Mouse (Mus musculus): ENCODE results near the gene Fgfr1op. TPM values are rescaled to one million over a fixed set of nuclear protein-coding genes. Genes with fewer than 3 reads are reported as not detected.
"Not testable (repeated sequence)": the region's sequence is repeated elsewhere in the genome, so short reads cannot be mapped to it uniquely, and the experiment has no call there.

Fgfr1op gene
- polyA plus RNA-seq, 1 experiment from 2014 or later = 31.4 TPM

DNA sequence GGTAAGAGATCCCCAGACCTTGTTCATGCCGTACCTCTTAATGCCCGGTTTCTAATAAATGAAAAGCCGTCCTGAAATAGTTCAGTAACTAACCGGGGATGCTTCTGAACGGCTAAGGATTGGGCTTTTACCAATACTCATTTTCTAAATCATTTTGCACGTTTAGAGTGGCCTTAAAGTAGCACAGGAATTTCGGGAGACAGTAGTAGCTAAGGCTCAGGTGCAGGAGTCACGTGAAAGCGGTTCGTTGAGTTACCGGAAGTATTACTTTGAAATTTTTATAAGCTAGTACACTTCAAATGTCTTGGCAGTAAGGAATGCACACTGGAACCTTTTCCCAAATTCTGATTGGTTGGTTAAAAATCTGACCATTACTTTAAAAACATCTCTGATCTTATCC is 676 bp downstream of the Fgfr1op start:
- 0% methylated on average over 11 of the region's 11 CpGs for WGBS
- not testable (repeated sequence) for H3K9me3 ChIP-seq (ENCODE audit: control insufficient read depth, low read length); H3K4me1 ChIP-seq (ENCODE audit: control insufficient read depth, insufficient read depth, low read depth, low read length); H3K27me3 ChIP-seq (replicated peaks; ENCODE audit: control insufficient read depth, insufficient read depth, low read length); ATAC-seq; H3K9ac ChIP-seq (ENCODE audit: low read depth, low read length); H3K27ac ChIP-seq (ENCODE audit: low read depth, low read length)
- H3K4me2 ChIP-seq (ENCODE audit: low read length) = peak overlapping the region; percentile 43
- H3K36me3 ChIP-seq (ENCODE audit: control insufficient read depth, insufficient read depth, low read length) = peaks cover 11% of the 10 kb centered on the region
- H3K4me3 ChIP-seq (ENCODE audit: low read length) = peak overlapping the region; percentile 43

DNA sequence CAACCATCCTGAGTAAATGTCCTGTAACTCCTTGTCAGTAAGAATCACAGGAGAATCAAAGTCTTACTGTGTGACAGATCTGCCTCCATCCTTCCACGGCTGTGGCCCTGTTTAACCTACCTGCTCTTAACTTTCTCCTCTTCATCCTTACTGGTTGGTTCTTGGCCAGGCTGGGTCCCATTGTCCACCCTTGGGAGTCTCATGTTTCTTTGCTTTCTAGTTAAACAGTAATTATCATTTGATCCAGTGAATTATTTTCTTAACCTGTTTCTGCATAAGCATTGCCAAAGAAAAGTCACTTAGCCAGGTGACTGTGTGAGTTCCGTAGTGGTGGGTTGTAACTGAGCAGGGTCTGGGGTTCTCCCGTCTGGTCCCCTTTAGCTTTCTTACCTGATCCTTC is 1.2 kb downstream of the Fgfr1op start:
- not testable (repeated sequence) for ATAC-seq; H3K27me3 ChIP-seq (replicated peaks; ENCODE audit: control insufficient read depth, insufficient read depth, low read length); H3K4me1 ChIP-seq (ENCODE audit: control insufficient read depth, insufficient read depth, low read depth, low read length); H3K9ac ChIP-seq (ENCODE audit: low read depth, low read length); H3K9me3 ChIP-seq (ENCODE audit: control insufficient read depth, low read length); H3K27ac ChIP-seq (ENCODE audit: low read depth, low read length); H3K4me3 ChIP-seq (ENCODE audit: low read length)
- WGBS = 57% methylated on average over 2 of the region's 3 CpGs
- H3K36me3 ChIP-seq (ENCODE audit: control insufficient read depth, insufficient read depth, low read length) = peaks cover 14% of the 10 kb centered on the region
- H3K4me2 ChIP-seq (ENCODE audit: low read length) = peak overlapping the region; percentile 43

DNA sequence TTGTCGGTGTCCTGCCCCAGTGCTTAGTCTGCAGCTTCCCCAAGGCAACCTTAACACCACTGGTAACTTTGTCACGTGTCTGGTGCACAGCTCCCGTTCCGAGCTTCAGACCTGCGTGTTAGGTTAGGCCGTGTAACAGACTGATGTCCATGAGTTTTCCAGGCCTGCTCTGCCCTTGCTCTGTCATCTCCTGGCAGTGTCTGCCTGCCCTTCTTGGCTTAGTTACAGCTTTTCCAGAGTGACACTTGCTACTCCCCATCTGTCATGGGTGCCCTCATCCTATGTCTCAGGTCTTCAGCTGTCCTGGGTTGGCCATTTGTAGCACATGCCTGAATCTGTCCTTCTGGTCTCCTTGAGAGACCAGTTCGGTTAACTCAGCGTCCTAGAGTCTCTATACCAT is 2.1 kb downstream of the Fgfr1op start:
- H3K9ac ChIP-seq (ENCODE audit: low read depth, low read length); H3K27me3 ChIP-seq (replicated peaks; ENCODE audit: control insufficient read depth, insufficient read depth, low read length); H3K4me2 ChIP-seq (ENCODE audit: low read length); H3K27ac ChIP-seq (ENCODE audit: low read depth, low read length); ATAC-seq; H3K9me3 ChIP-seq (ENCODE audit: control insufficient read depth, low read length); H3K4me1 ChIP-seq (ENCODE audit: control insufficient read depth, insufficient read depth, low read depth, low read length); H3K4me3 ChIP-seq (ENCODE audit: low read length): not testable (repeated sequence)
- H3K36me3 ChIP-seq (ENCODE audit: control insufficient read depth, insufficient read depth, low read length) = peaks cover 17% of the 10 kb centered on the region
- WGBS = 83% methylated on average over 6 of the region's 8 CpGs

- ATAC-seq = no peak
- Histone ChIP-seq H3K4me2 (ENCODE audit: low read length) (no peak overlapping the region), H3K9me3 (ENCODE audit: control insufficient read depth, low read length) (no peaks in the 10 kb centered on the region), H3K9ac (ENCODE audit: low read depth, low read length) (no peak overlapping the region), H3K27ac (ENCODE audit: low read depth, low read length) (no peak overlapping the region), H3K27me3 (replicated peaks; ENCODE audit: control insufficient read depth, insufficient read depth, low read length) (no peaks in the 10 kb centered on the region), H3K4me3 (ENCODE audit: low read length) (no peak overlapping the region), H3K36me3 (ENCODE audit: control insufficient read depth, insufficient read depth, low read length) (peaks cover 23% of the 10 kb centered on the region), H3K4me1 (ENCODE audit: control insufficient read depth, insufficient read depth, low read depth, low read length) (no peaks in the 10 kb centered on the region)
- WGBS = 95% methylated on average over 7 of the region's 7 CpGs
These were observed 5.0 kb downstream of the Fgfr1op start for GRCm38 (mm10) chr17:8170331-8170730.

GRCm38 (mm10) chr17:8171081-8171480 is 5.8 kb downstream of the Fgfr1op start:
- H3K4me3 ChIP-seq (ENCODE audit: low read length) = no peak overlapping the region
- no peak for ATAC-seq
- peaks cover 27% of the 10 kb centered on the region for H3K36me3 ChIP-seq (ENCODE audit: control insufficient read depth, insufficient read depth, low read length)
- H3K9ac ChIP-seq (ENCODE audit: low read depth, low read length) = no peak overlapping the region
- H3K9me3 ChIP-seq (ENCODE audit: control insufficient read depth, low read length) = no peaks in the 10 kb centered on the region
- WGBS = 73% methylated on average over 4 of the region's 4 CpGs
- H3K4me1 ChIP-seq (ENCODE audit: control insufficient read depth, insufficient read depth, low read depth, low read length) = no peaks in the 10 kb centered on the region
- no peak overlapping the region for H3K4me2 ChIP-seq (ENCODE audit: low read length)
- H3K27me3 ChIP-seq (replicated peaks; ENCODE audit: control insufficient read depth, insufficient read depth, low read length) = no peaks in the 10 kb centered on the region
- no peak overlapping the region for H3K27ac ChIP-seq (ENCODE audit: low read depth, low read length)

DNA sequence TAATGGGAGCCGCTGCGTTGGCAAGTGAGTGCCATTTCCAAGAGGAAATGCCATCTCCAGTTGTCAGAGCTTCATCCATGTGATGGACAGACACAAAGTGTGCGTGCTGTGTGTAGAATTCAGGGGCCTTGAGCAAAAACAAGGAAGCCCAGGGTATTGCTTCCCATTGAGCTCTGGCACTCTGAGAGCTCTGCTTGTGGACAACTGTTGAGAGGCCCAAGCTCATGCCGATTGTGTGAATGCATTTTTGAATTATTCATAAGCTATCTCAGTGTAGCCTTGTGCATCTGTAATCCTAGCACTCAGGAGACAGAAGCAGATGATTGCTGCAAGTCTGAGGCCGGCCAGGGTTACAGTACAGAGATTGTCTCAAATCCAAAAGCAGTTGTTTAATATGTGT is 11.8 kb downstream of the Fgfr1op start:
- Histone ChIP-seq H3K36me3 (ENCODE audit: control insufficient read depth, insufficient read depth, low read length) (peaks cover 16% of the 10 kb centered on the region), H3K27me3 (replicated peaks; ENCODE audit: control insufficient read depth, insufficient read depth, low read length) (no peaks in the 10 kb centered on the region), H3K4me2 (ENCODE audit: low read length) (no peak overlapping the region), H3K4me3 (ENCODE audit: low read length) (no peak overlapping the region), H3K9me3 (ENCODE audit: control insufficient read depth, low read length) (no peaks in the 10 kb centered on the region), H3K9ac (ENCODE audit: low read depth, low read length) (no peak overlapping the region), H3K27ac (ENCODE audit: low read depth, low read length) (no peak overlapping the region; the same call in 1 of the 2 replicates), H3K4me1 (ENCODE audit: control insufficient read depth, insufficient read depth, low read depth, low read length) (no peaks in the 10 kb centered on the region)
- peak; percentile 80 for ATAC-seq
- 39% methylated on average over 5 of the region's 5 CpGs for WGBS

DNA sequence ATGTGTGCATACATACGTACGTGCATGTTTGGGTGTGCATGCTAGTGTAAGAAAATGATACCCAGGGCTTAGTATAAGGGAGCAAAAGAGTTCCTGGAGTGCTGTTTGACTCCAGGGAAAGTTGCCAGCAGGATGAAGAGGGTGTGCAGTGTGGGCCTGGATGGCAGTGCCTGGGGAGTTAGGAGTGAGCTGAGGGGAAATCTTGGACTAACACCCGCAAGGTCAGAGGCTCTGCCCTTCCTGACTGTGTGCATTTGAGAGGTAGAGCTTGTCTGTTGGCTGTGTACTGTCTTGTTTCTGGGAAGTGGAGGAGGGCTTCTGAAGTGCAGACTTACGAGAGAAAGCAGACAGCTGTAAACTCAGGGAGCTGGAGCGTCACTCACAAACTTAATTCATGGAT is 18.5 kb downstream of the Fgfr1op start:
- no peaks in the 10 kb centered on the region for H3K27me3 ChIP-seq (replicated peaks; ENCODE audit: control insufficient read depth, insufficient read depth, low read length)
- H3K36me3 ChIP-seq (ENCODE audit: control insufficient read depth, insufficient read depth, low read length) = peaks cover 23% of the 10 kb centered on the region
- H3K9ac ChIP-seq (ENCODE audit: low read depth, low read length) = no peak overlapping the region
- WGBS = 89% methylated on average over 5 of the region's 5 CpGs
- ATAC-seq = no peak
- H3K9me3 ChIP-seq (ENCODE audit: control insufficient read depth, low read length) = no peaks in the 10 kb centered on the region
- no peaks in the 10 kb centered on the region for H3K4me1 ChIP-seq (ENCODE audit: control insufficient read depth, insufficient read depth, low read depth, low read length)
- H3K4me2 ChIP-seq (ENCODE audit: low read length) = no peak overlapping the region
- H3K4me3 ChIP-seq (ENCODE audit: low read length) = no peak overlapping the region
- no peak overlapping the region for H3K27ac ChIP-seq (ENCODE audit: low read depth, low read length)

GRCm38 (mm10) chr17:8184217-8184616 is 18.9 kb downstream of the Fgfr1op start:
- Histone ChIP-seq H3K4me2 (ENCODE audit: low read length) (no peak overlapping the region), H3K27ac (ENCODE audit: low read depth, low read length) (no peak overlapping the region), H3K36me3 (ENCODE audit: control insufficient read depth, insufficient read depth, low read length) (peaks cover 26% of the 10 kb centered on the region), H3K4me1 (ENCODE audit: control insufficient read depth, insufficient read depth, low read depth, low read length) (no peaks in the 10 kb centered on the region), H3K27me3 (replicated peaks; ENCODE audit: control insufficient read depth, insufficient read depth, low read length) (no peaks in the 10 kb centered on the region), H3K9ac (ENCODE audit: low read depth, low read length) (no peak overlapping the region), H3K9me3 (ENCODE audit: control insufficient read depth, low read length) (no peaks in the 10 kb centered on the region), H3K4me3 (ENCODE audit: low read length) (no peak overlapping the region)
- WGBS = 95% methylated on average over 7 of the region's 7 CpGs
- ATAC-seq = no peak

- no peak overlapping the region for H3K4me2 ChIP-seq (ENCODE audit: low read length)
- H3K9ac ChIP-seq (ENCODE audit: low read depth, low read length) = no peak overlapping the region
- ATAC-seq = no peak
- peaks cover 17% of the 10 kb centered on the region for H3K36me3 ChIP-seq (ENCODE audit: control insufficient read depth, insufficient read depth, low read length)
- 89% methylated on average over 8 of the region's 8 CpGs for WGBS
- no peaks in the 10 kb centered on the region for H3K27me3 ChIP-seq (replicated peaks; ENCODE audit: control insufficient read depth, insufficient read depth, low read length)
- H3K27ac ChIP-seq (ENCODE audit: low read depth, low read length) = no peak overlapping the region
- no peak overlapping the region for H3K4me3 ChIP-seq (ENCODE audit: low read length)
- H3K9me3 ChIP-seq (ENCODE audit: control insufficient read depth, low read length) = no peaks in the 10 kb centered on the region
- H3K4me1 ChIP-seq (ENCODE audit: control insufficient read depth, insufficient read depth, low read depth, low read length) = no peaks in the 10 kb centered on the region
These were observed 28.4 kb downstream of the Fgfr1op start for GRCm38 (mm10) chr17:8193678-8194077.

Measured in hindbrain, embryonic 16.5 days (tissue).